Mouse (Mus musculus) erythroid progenitor cell, adult 5-6 weeks (primary cell): Measurements from ENCODE around the gene Gabpb2. TPM values are rescaled to one million over a fixed set of nuclear protein-coding genes. Genes with fewer than 3 reads are reported as not detected.

Source experiments
- ATAC-seq: replicated peaks from 2 replicates; pipeline ENCODE4 v1.8.0; 2016; ENCODE audit warnings: moderate number of reproducible peaks, mild to moderate bottlenecking, moderate TSS enrichment, inconsistent platforms; ENCODE audit not compliant: poor library complexity, low FRiP score, severe bottlenecking
- total RNA-seq, 2 experiments: library from RNA; stranded (forward) in 1 of 2; stranded (reverse) in 1 of 2; fragments of 150-400 nt in 1 of 2; fragments of 186-747, 209-891 nt in 1 of 2; gene quantifications; 2 replicates each; pipeline versions ENCODE4 v1.2.3 to v1.2.4; 2015 to 2017; ENCODE audit warnings: low replicate concordance in 2 of 2

The Gabpb2 gene
- total RNA-seq, 2 experiments from 2014 or later = 98.9 to 160 TPM

GRCm38 (mm10) chr3:95164256-95164550 lies 53.5 kb downstream of the Gabpb2 start:
- ATAC-seq = no peak

- no peak for ATAC-seq
These were observed 54.1 kb downstream of the Gabpb2 start for GRCm38 (mm10) chr3:95163419-95164255.

- no peak for ATAC-seq
These were observed 55.4 kb downstream of the Gabpb2 start for GRCm38 (mm10) chr3:95162345-95162628.

- no peak for ATAC-seq
These were observed 55.9 kb downstream of the Gabpb2 start for GRCm38 (mm10) chr3:95161618-95162344.

- ATAC-seq = no peak
These were observed 56.6 kb downstream of the Gabpb2 start for GRCm38 (mm10) chr3:95161041-95161551.

GRCm38 (mm10) chr3:95159987-95160963 lies 57.4 kb downstream of the Gabpb2 start, which contains the start of gene Sema6c:
Sema6c (plus strand) TSS chr3:95160457.
- ATAC-seq = peak; percentile 98

- ATAC-seq = peak; percentile 17
These were observed 58.2 kb downstream of the Gabpb2 start for GRCm38 (mm10) chr3:95159511-95159986.

- peak; percentile 81 for ATAC-seq
These were observed 63.8 kb downstream of the Gabpb2 start for GRCm38 (mm10) chr3:95153874-95154273.

- no peak for ATAC-seq
These were observed 69.8 kb downstream of the Gabpb2 start for GRCm38 (mm10) chr3:95147924-95148323.

GRCm38 (mm10) chr3:95142617-95143011 lies 75.1 kb downstream of the Gabpb2 start:
- ATAC-seq = peak; percentile 88

- peak; percentile 85 for ATAC-seq
These were observed 75.6 kb downstream of the Gabpb2 start, which contains the start of gene Tnfaip8l2 for GRCm38 (mm10) chr3:95141952-95142616. Tnfaip8l2 (minus strand) TSS chr3:95142360.

- no peak for ATAC-seq
These were observed 76.2 kb downstream of the Gabpb2 start for GRCm38 (mm10) chr3:95141474-95141873.

- no peak for ATAC-seq
These were observed 76.9 kb downstream of the Gabpb2 start for GRCm38 (mm10) chr3:95140795-95141194.

GRCm38 (mm10) chr3:95140289-95140595 lies 77.5 kb downstream of the Gabpb2 start:
- ATAC-seq = no peak

GRCm38 (mm10) chr3:95139586-95140288 lies 78.0 kb downstream of the Gabpb2 start:
- no peak for ATAC-seq

GRCm38 (mm10) chr3:95136336-95136735 lies 81.4 kb downstream of the Gabpb2 start:
- ATAC-seq = no peak

- ATAC-seq = no peak
These were observed 82.2 kb downstream of the Gabpb2 start for GRCm38 (mm10) chr3:95135433-95136052.

GRCm38 (mm10) chr3:95135023-95135422 lies 82.7 kb downstream of the Gabpb2 start:
- ATAC-seq = peak; percentile 55; the same call in 1 of the 2 replicates
